Mouse (Mus musculus): ENCODE measurements around the gene Phykpl. TPM values are rescaled to one million over a fixed set of nuclear protein-coding genes. Genes with fewer than 3 reads are reported as not detected.
"Not testable (repeated sequence)": the region's sequence is repeated elsewhere in the genome, so short reads cannot be mapped to it uniquely, and the experiment has no call there.

Gene Phykpl
- polyA plus RNA-seq, 1 experiment from 2014 or later: 14.6 TPM

GRCm38 (mm10) chr11:51605602-51606446 is 21.3 kb downstream of the Phykpl start:
- Histone ChIP-seq H3K9me3 (no peaks in the 10 kb centered on the region), H3K4me2 (peak overlapping the region; percentile 98), H3K27ac (replicated peaks) (peak overlapping the region; percentile 95), H3K4me3 (peak overlapping the region; percentile 96), H3K36me3 (peaks cover 48% of the 10 kb centered on the region), H3K27me3 (replicated peaks) (no peaks in the 10 kb centered on the region), H3K4me1 (peaks cover 46% of the 10 kb centered on the region), H3K9ac (peak overlapping the region; percentile 100)
- under 1% methylated on average over 80 of the region's 81 CpGs for WGBS
- ATAC-seq (ENCODE audit: extremely low read depth, insufficient number of reproducible peaks, low FRiP score, low TSS enrichment): peak; percentile 59

DNA sequence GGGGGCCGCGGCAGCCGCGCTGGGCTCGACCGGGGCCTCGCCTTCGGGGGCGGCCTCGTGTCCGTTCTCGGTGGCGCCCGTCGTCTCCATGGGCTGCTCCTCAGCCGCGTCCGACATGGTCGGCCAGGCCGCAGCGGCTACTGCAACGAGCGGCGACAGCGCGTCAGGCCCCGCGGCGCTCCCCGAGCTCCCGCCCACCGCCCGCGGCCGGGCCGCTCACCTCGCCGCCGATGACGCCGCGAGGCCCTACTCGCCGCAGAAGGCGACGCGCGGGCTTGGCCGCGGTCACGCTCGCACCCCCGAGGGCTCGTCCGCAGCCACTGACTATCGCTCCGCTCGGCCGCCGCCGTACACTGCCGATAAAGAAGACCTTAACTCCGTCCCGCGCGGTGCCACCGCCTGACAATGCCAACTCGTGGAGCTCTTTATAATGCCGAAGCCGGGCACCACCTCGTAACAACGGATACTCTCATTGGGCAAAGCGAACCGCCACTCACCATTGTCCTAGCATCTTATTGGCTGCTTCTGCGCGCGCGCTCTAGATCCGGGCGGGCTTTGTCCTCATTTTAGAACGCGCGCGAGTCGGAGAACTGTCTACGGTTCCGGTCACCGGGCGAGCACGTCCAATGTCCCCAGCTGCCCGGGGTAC is 22.0 kb downstream of the Phykpl start, which contains the start of gene Hnrnpab:
Gene Hnrnpab (minus strand): TSS at position 401 of the 649 bp plus-strand sequence.
- no peaks in the 10 kb centered on the region for H3K9me3 ChIP-seq
- H3K9ac ChIP-seq: peak within 1 kb of the TSS; percentile 100
- peak within 1 kb of the TSS; percentile 96 for H3K4me3 ChIP-seq
- no peaks in the 10 kb centered on the region for H3K27me3 ChIP-seq (replicated peaks)
- WGBS: under 1% methylated on average over 91 of the region's 91 CpGs
- H3K27ac ChIP-seq (replicated peaks): peak within 1 kb of the TSS; percentile 95
- ATAC-seq (ENCODE audit: extremely low read depth, insufficient number of reproducible peaks, low FRiP score, low TSS enrichment): peak; percentile 85
- peaks cover 41% of the 10 kb centered on the region for H3K36me3 ChIP-seq
- peaks cover 46% of the 10 kb centered on the region for H3K4me1 ChIP-seq
- peak within 1 kb of the TSS; percentile 98 for H3K4me2 ChIP-seq

- H3K27me3 ChIP-seq (replicated peaks): no peaks in the 10 kb centered on the region
- H3K4me2 ChIP-seq: peak overlapping the region; percentile 98
- H3K27ac ChIP-seq (replicated peaks): peak overlapping the region; percentile 82
- H3K4me1 ChIP-seq: peaks cover 40% of the 10 kb centered on the region
- peaks cover 34% of the 10 kb centered on the region for H3K36me3 ChIP-seq
- ATAC-seq (ENCODE audit: extremely low read depth, insufficient number of reproducible peaks, low FRiP score, low TSS enrichment): no peak; the same call in 1 of the 2 replicates
- peak overlapping the region; percentile 100 for H3K9ac ChIP-seq
- WGBS: 10% methylated on average over 15 of the region's 15 CpGs
- H3K9me3 ChIP-seq: no peaks in the 10 kb centered on the region
- peak overlapping the region; percentile 96 for H3K4me3 ChIP-seq
Measured at GRCm38 (mm10) chr11:51607096-51607738, 22.7 kb downstream of the Phykpl start.

DNA sequence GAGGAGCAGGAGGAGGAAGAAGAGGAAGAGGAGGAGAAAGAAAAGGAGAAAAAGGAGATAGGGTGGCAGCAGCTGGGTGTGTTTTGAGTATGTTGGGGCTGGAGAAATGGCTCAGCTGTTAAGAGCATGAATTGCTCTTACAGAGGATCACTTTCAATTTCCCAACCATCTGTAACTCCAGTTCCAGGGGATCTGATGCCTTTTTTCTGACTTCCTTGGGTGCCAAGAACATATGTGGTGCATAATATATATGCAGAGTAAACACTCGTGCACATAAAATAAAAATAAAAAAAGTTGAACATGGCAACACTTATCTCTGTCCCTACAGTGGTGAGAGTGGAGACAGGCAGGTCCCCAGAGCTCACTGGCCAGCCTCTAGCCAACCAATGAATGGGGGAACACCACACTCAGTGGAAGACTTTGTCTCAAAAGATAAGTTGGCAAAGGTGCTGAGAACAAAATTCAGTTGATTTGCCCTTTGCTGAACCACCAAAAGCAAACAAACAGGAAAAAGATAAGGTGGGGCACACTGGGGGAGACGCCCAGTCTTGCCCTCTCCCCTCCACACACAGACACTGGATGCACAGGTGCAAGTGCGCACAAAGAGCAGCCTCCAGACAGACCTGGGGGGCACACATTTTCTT is 24.8 kb downstream of the Phykpl start:
- no peak overlapping the region for H3K9ac ChIP-seq
- no peaks in the 10 kb centered on the region for H3K9me3 ChIP-seq
- no peak overlapping the region for H3K4me3 ChIP-seq
- no peak overlapping the region for H3K4me2 ChIP-seq
- 61% methylated on average over 3 of the region's 3 CpGs for WGBS
- peaks cover 12% of the 10 kb centered on the region for H3K36me3 ChIP-seq
- H3K27me3 ChIP-seq (replicated peaks): no peaks in the 10 kb centered on the region
- H3K4me1 ChIP-seq: peaks cover 18% of the 10 kb centered on the region
- no peak for ATAC-seq (ENCODE audit: extremely low read depth, insufficient number of reproducible peaks, low FRiP score, low TSS enrichment)
- H3K27ac ChIP-seq (replicated peaks): no peak overlapping the region

GRCm38 (mm10) chr11:51609940-51610339 is 25.4 kb downstream of the Phykpl start:
- H3K4me2 ChIP-seq; ATAC-seq (ENCODE audit: extremely low read depth, insufficient number of reproducible peaks, low FRiP score, low TSS enrichment); H3K27ac ChIP-seq (replicated peaks); H3K9ac ChIP-seq; H3K9me3 ChIP-seq; H3K36me3 ChIP-seq; H3K4me3 ChIP-seq; H3K27me3 ChIP-seq (replicated peaks): not testable (repeated sequence)
- H3K4me1 ChIP-seq: peaks cover 17% of the 10 kb centered on the region
- WGBS: 73% methylated on average over 5 of the region's 5 CpGs

GRCm38 (mm10) chr11:51614256-51614655 is 29.7 kb downstream of the Phykpl start:
- H3K27ac ChIP-seq (replicated peaks): no peak overlapping the region
- 77% methylated on average over 8 of the region's 8 CpGs for WGBS
- no peak overlapping the region for H3K4me3 ChIP-seq
- no peak for ATAC-seq (ENCODE audit: extremely low read depth, insufficient number of reproducible peaks, low FRiP score, low TSS enrichment)
- peaks cover 20% of the 10 kb centered on the region for H3K4me1 ChIP-seq
- H3K9ac ChIP-seq: no peak overlapping the region
- no peak overlapping the region for H3K4me2 ChIP-seq
- no peaks in the 10 kb centered on the region for H3K9me3 ChIP-seq
- H3K27me3 ChIP-seq (replicated peaks): no peaks in the 10 kb centered on the region
- no peaks in the 10 kb centered on the region for H3K36me3 ChIP-seq

DNA sequence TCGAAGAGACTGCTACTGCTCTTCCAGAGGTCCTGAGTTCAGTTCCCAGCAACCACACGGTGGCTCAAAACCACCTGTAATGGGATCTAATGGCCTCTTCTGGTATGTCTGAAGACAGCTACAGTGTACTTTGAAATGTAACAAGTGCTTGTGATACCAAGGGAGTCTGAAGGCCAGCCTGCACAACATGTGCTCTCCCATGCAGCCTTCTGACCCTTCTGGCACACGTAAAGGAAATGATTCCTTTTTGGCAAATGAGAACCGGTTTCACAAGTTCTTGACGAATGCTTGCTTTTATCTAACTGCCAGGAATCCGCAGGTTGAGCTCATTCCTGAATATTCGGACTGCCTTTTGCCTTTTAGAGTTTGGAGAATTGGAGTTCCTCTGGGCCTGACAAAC is 30.6 kb downstream of the Phykpl start:
- Histone ChIP-seq H3K4me1 (peaks cover 22% of the 10 kb centered on the region), H3K9me3 (no peaks in the 10 kb centered on the region), H3K4me3 (peak overlapping the region; percentile 52), H3K36me3 (no peaks in the 10 kb centered on the region), H3K27me3 (replicated peaks) (no peaks in the 10 kb centered on the region), H3K27ac (replicated peaks) (peak overlapping the region; percentile 84), H3K4me2 (peak overlapping the region; percentile 81), H3K9ac (peak overlapping the region; percentile 83)
- WGBS: 37% methylated on average over 7 of the region's 7 CpGs
- ATAC-seq (ENCODE audit: extremely low read depth, insufficient number of reproducible peaks, low FRiP score, low TSS enrichment): no peak

DNA sequence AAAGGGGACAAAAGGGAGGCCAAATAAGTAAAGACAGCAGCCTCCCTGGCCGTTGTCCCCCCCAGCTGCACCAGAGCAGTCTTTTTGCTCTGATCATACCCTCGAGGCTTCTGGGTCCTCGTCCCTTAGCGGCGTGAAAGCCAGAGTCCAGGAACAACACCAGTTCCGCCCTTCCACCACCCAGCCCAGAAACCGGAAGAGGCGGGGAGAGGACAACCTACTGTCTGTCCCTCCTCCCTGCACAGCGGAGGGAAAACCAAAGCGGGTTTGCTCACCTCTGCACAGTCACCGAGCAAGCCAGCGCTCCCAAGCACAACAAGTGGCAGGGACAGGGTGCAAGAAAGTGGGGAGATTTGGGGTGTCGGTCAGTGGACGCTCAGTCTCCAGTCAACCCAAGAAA is 31.0 kb downstream of the Phykpl start:
- Histone ChIP-seq H3K4me3 (peak overlapping the region; percentile 52), H3K4me2 (peak overlapping the region; percentile 81), H3K36me3 (no peaks in the 10 kb centered on the region), H3K4me1 (peaks cover 27% of the 10 kb centered on the region), H3K9me3 (no peaks in the 10 kb centered on the region), H3K27me3 (replicated peaks) (no peaks in the 10 kb centered on the region), H3K9ac (peak overlapping the region; percentile 83), H3K27ac (replicated peaks) (peak overlapping the region; percentile 84)
- 0 out of 2 replicates have a peak, but pooled peaks have one; percentile 51 for ATAC-seq (ENCODE audit: extremely low read depth, insufficient number of reproducible peaks, low FRiP score, low TSS enrichment)
- 2% methylated on average over 14 of the region's 14 CpGs for WGBS

- Histone ChIP-seq H3K9ac (peak overlapping the region; percentile 83), H3K4me3 (peak overlapping the region; percentile 52), H3K4me1 (peaks cover 32% of the 10 kb centered on the region), H3K4me2 (peak overlapping the region; percentile 81)
- H3K27me3 ChIP-seq (replicated peaks); ATAC-seq (ENCODE audit: extremely low read depth, insufficient number of reproducible peaks, low FRiP score, low TSS enrichment); H3K9me3 ChIP-seq; H3K27ac ChIP-seq (replicated peaks); H3K36me3 ChIP-seq: not testable (repeated sequence)
- WGBS: 93% methylated on average over 7 of the region's 7 CpGs
Measured at GRCm38 (mm10) chr11:51616113-51616512, 31.6 kb downstream of the Phykpl start.

- 5% methylated on average over 4 of the region's 4 CpGs for WGBS
- Histone ChIP-seq H3K27ac (replicated peaks) (no peak overlapping the region), H3K9ac (no peak overlapping the region), H3K9me3 (no peaks in the 10 kb centered on the region), H3K4me3 (no peak overlapping the region), H3K4me1 (peaks cover 39% of the 10 kb centered on the region), H3K27me3 (replicated peaks) (no peaks in the 10 kb centered on the region), H3K36me3 (peaks cover 16% of the 10 kb centered on the region), H3K4me2 (no peak overlapping the region)
- ATAC-seq (ENCODE audit: extremely low read depth, insufficient number of reproducible peaks, low FRiP score, low TSS enrichment): no peak
Measured at GRCm38 (mm10) chr11:51617693-51618092, 33.1 kb downstream of the Phykpl start.

All from heart, embryonic 13.5 days (tissue).